Mouse (Mus musculus) bone marrow, adult 2 months (tissue): ENCODE results near the gene Rad51b. TPM values are rescaled to one million over a fixed set of nuclear protein-coding genes. Genes with fewer than 3 reads are reported as not detected.
"Not testable (repeated sequence)": the region's sequence is repeated elsewhere in the genome, so short reads cannot be mapped to it uniquely, and the experiment has no call there.

Experiments used
- H3K27ac ChIP-seq: fragments of 200-500 bp; 2 replicates; pipeline ENCODE4 v1.5.1; 2012; ENCODE audit warnings: low read depth, mild to moderate bottlenecking, control low read depth, inconsistent platforms, low read length; ENCODE audit not compliant: control insufficient read depth, poor library complexity, insufficient read depth
- H3K4me1 ChIP-seq: fragments of 200-500 bp; 2 replicates; pipeline ENCODE4 v1.6.1; 2011; ENCODE audit warnings: low read length; ENCODE audit not compliant: control insufficient read depth, insufficient read depth
- H3K4me3 ChIP-seq: fragments of 200-500 bp; replicated peaks from 2 replicates; pipeline ENCODE3; 2011; ENCODE audit warnings: mild to moderate bottlenecking, low read depth, low read length, control low read depth; ENCODE audit not compliant: control insufficient read depth
- CTCF ChIP-seq: fragments of 200-500 bp; IDR thresholded peaks from 2 replicates; pipeline ENCODE4 v1.5.1; 2011; ENCODE audit warnings: low read length, control low read depth; ENCODE audit not compliant: control insufficient read depth, insufficient read depth
- POLR2A ChIP-seq: fragments of 200-500 bp; IDR thresholded peaks from 2 replicates; pipeline ENCODE4 v1.6.1; 2011; ENCODE audit warnings: low read depth, mild to moderate bottlenecking, control low read depth, low read length, borderline replicate concordance; ENCODE audit not compliant: control insufficient read depth
- WGBS: fragments of 180-500 bp; shearing (Covaris S2); methylation state at CpG from one replicate; pipeline ENCODE4 v1.1.7; 2018; 5-methylcytosine and 5-hydroxymethylcytosine counted together
- polyA plus RNA-seq: library from polyadenylated mRNA; stranded (reverse); fragments of >200 nt; gene quantifications from 2 replicates; pipeline ENCODE4 v1.2.4, GENCODE M21; 2011; ENCODE audit warnings: low replicate concordance; ENCODE audit not compliant: missing spikeins, insufficient read depth, insufficient read length

Rad51b gene
- polyA plus RNA-seq, 1 experiment, result 2.3 TPM

- Histone ChIP-seq H3K27ac (no peak overlapping the region), H3K4me1 (no peaks in the 10 kb centered on the region; the same call in 1 of the 2 replicates), H3K4me3 (no peak overlapping the region)
- TF ChIP-seq POLR2A (no peak), CTCF (no peak)
- WGBS, result 85% methylated on average over 5 of the region's 5 CpGs
Measured at GRCm38 (mm10) chr12:79317339-79317738, 20.3 kb downstream of the Rad51b start.

- WGBS, result 16% methylated on average over 5 of the region's 5 CpGs
- H3K4me3 ChIP-seq, result no peak overlapping the region
- no peaks in the 10 kb centered on the region; the same call in 1 of the 2 replicates for H3K4me1 ChIP-seq
- H3K27ac ChIP-seq, result peak overlapping the region; percentile 20; the same call in 1 of the 2 replicates
- no peak for TF ChIP-seq CTCF
- no peak for TF ChIP-seq POLR2A
Measured at GRCm38 (mm10) chr12:79320895-79321294, 23.8 kb downstream of the Rad51b start.

- H3K4me1 ChIP-seq, H3K4me3 ChIP-seq, H3K27ac ChIP-seq: not testable (repeated sequence)
- 57% methylated on average over 2 of the region's 2 CpGs for WGBS
Measured at GRCm38 (mm10) chr12:79322539-79322938, 25.5 kb downstream of the Rad51b start.

GRCm38 (mm10) chr12:79326236-79326635, 29.2 kb downstream of the Rad51b start:
- WGBS, result 78% methylated on average over 2 of the region's 2 CpGs
- H3K4me3 ChIP-seq, result no peak overlapping the region
- H3K4me1 ChIP-seq, result no peaks in the 10 kb centered on the region
- H3K27ac ChIP-seq, result no peak overlapping the region
- TF ChIP-seq POLR2A, result no peak
- TF ChIP-seq CTCF, result no peak

- TF ChIP-seq CTCF, result no peak
- TF ChIP-seq POLR2A, result no peak
- H3K4me3 ChIP-seq, result no peak overlapping the region
- 83% methylated on average over 2 of the region's 2 CpGs for WGBS
- no peak overlapping the region for H3K27ac ChIP-seq
- no peaks in the 10 kb centered on the region for H3K4me1 ChIP-seq
Measured at GRCm38 (mm10) chr12:79326745-79327144, 29.7 kb downstream of the Rad51b start.

- Histone ChIP-seq H3K27ac (no peak overlapping the region), H3K4me3 (no peak overlapping the region), H3K4me1 (no peaks in the 10 kb centered on the region)
- no peak for TF ChIP-seq CTCF
- no peak for TF ChIP-seq POLR2A
- WGBS, result 78% methylated on average over 2 of the region's 2 CpGs
Measured at GRCm38 (mm10) chr12:79327868-79328267, 30.8 kb downstream of the Rad51b start.

GRCm38 (mm10) chr12:79330571-79330970, 33.5 kb downstream of the Rad51b start:
- Histone ChIP-seq H3K27ac (no peak overlapping the region), H3K4me3 (no peak overlapping the region), H3K4me1 (no peaks in the 10 kb centered on the region)
- no peak for TF ChIP-seq CTCF
- TF ChIP-seq POLR2A, result no peak
- WGBS, result 96% methylated on average over 2 of the region's 2 CpGs

- Histone ChIP-seq H3K4me3 (no peak overlapping the region), H3K27ac (no peak overlapping the region), H3K4me1 (no peaks in the 10 kb centered on the region)
- 86% methylated on average over 4 of the region's 4 CpGs for WGBS
- no peak for TF ChIP-seq POLR2A
- TF ChIP-seq CTCF, result no peak
Measured at GRCm38 (mm10) chr12:79331722-79332121, 34.6 kb downstream of the Rad51b start.

GRCm38 (mm10) chr12:79338791-79339190, 41.7 kb downstream of the Rad51b start:
- no peaks in the 10 kb centered on the region for H3K4me1 ChIP-seq
- 89% methylated on average over 8 of the region's 8 CpGs for WGBS
- H3K27ac ChIP-seq, result no peak overlapping the region

More at GRCm38 (mm10) chr12:79338791-79339190, 41.7 kb downstream of the Rad51b start:
- TF ChIP-seq POLR2A (no peak), CTCF (no peak)
- H3K4me3 ChIP-seq, result no peak overlapping the region
